Mouse (Mus musculus) inflammation-experienced regulatory T-cells (primary cell): ENCODE results near the gene Dusp6. TPM values are rescaled to one million over a fixed set of nuclear protein-coding genes. Genes with fewer than 3 reads are reported as not detected.

ENCODE experiments used
- polyA plus RNA-seq, 2 experiments: library from polyadenylated mRNA; unstranded; fragments of 100-300 nt; shearing (Covaris generic); gene quantifications; one replicate each; pipeline ENCODE4 v1.2.1; 2017

Dusp6 gene
- 10 to 100 TPM; 31.2 to 38.3 TPM for polyA plus RNA-seq

DNA sequence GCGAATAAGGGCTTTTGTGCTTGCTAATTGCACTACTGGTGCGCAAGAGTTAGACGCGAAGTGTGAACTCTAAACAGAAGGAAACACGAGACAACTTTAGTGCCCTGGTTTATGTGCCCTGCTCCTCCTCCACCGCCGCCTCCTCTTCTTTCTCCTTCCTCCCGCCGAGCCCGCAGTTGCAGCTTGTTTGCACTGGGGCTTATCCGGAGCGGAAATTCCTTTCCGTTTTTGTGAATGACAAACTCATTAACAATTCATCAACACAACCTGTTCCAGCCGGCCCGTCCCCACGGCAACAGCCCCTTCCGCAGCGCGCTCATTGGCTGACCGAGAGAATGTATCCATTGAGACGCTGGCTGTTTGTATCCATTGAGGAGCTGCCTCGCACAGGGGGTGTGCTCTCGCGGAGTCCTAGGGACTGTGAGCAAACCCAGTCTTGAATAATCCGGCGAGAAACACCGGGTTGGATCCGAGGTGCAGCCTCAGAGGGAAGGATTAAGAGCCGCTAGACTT lies at the start of gene Dusp6:
Dusp6 (plus strand) TSS at position 365 of the 513 bp plus-strand sequence.

Other genes with a start within 250 kb of the Dusp6 start
- gene Poc1b, start 156.2 kb upstream of the Dusp6 start, polyA plus RNA-seq: 10 to 100 TPM; 17.7 to 24.7 TPM
- 1 to 10 TPM; 4.5 to 7.2 TPM for gene Galnt4, start 155.1 kb upstream of the Dusp6 start, polyA plus RNA-seq
- 1 to 10 TPM in 1 of 2 experiments, under 1 TPM in 1; 0.68 to 2.0 TPM for gene Phxr2, start 136.9 kb upstream of the Dusp6 start, polyA plus RNA-seq